Mouse (Mus musculus) thymus, adult 2 months (tissue): ENCODE data around the gene Ergic3. TPM values are rescaled to one million over a fixed set of nuclear protein-coding genes. Genes with fewer than 3 reads are reported as not detected.

Source experiments
- DNase-seq: peaks from one replicate; pipeline ENCODE4 v3.0.0; 2021
- H3K27ac ChIP-seq: fragments of 200-500 bp; 2 replicates; pipeline ENCODE4 v1.5.1; 2012; ENCODE audit warnings: low read length, control low read depth; ENCODE audit not compliant: control insufficient read depth, insufficient read depth
- H3K27me3 ChIP-seq: fragments of 200-500 bp; 2 replicates; pipeline ENCODE4 v1.6.1; 2012; ENCODE audit warnings: mild to moderate bottlenecking, low read length, moderate library complexity, mixed read lengths; ENCODE audit not compliant: control insufficient read depth, insufficient read depth
- H3K36me3 ChIP-seq: fragments of 200-500 bp; 2 replicates; pipeline ENCODE4 v1.6.1; 2012; ENCODE audit warnings: mild to moderate bottlenecking, low read length, moderate library complexity; ENCODE audit not compliant: control insufficient read depth, insufficient read depth
- H3K4me1 ChIP-seq: fragments of 200-500 bp; replicated peaks from 2 replicates; pipeline ENCODE4 v1.6.1; 2012; ENCODE audit warnings: low read length; ENCODE audit not compliant: control insufficient read depth, insufficient read depth
- H3K4me3 ChIP-seq: fragments of 200-500 bp; 2 replicates; pipeline ENCODE4 v1.5.1; 2012; ENCODE audit warnings: mild to moderate bottlenecking, low read length, control low read depth, moderate library complexity; ENCODE audit not compliant: control insufficient read depth, insufficient read depth
- CTCF ChIP-seq: fragments of 200-500 bp; IDR thresholded peaks from 2 replicates; pipeline ENCODE4 v1.5.1; 2012; ENCODE audit warnings: mild to moderate bottlenecking, control low read depth, low read length, moderate library complexity, borderline replicate concordance; ENCODE audit not compliant: control insufficient read depth, poor library complexity, insufficient read depth; ENCODE audit errors: extremely low read depth
- POLR2A ChIP-seq: fragments of 200-500 bp; IDR thresholded peaks from 2 replicates; pipeline ENCODE4 v1.6.1; 2012; ENCODE audit warnings: mild to moderate bottlenecking, low read length, control low read depth, moderate library complexity; ENCODE audit not compliant: control insufficient read depth, poor library complexity, insufficient read depth; ENCODE audit errors: extremely low read depth
- WGBS: fragments of 180-500 bp; shearing (Covaris S2); methylation state at CpG from one replicate; pipeline ENCODE4 v1.1.7; 2018; 5-methylcytosine and 5-hydroxymethylcytosine counted together
- polyA plus RNA-seq: library from polyadenylated mRNA; depleted of rRNA; stranded (reverse); fragments of >200 nt; gene quantifications from 2 replicates; pipeline ENCODE4 v1.2.3, GENCODE M21; 2012

Gene Ergic3
- polyA plus RNA-seq, 1 experiment, result 293 TPM

- peak; percentile 65 for DNase-seq
- 22% methylated on average over 5 of the region's 5 CpGs for WGBS
- Histone ChIP-seq H3K4me1 (peaks cover 41% of the 10 kb centered on the region), H3K36me3 (peaks cover 15% of the 10 kb centered on the region), H3K4me3 (peak overlapping the region; percentile 22), H3K27me3 (no peaks in the 10 kb centered on the region), H3K27ac (peak overlapping the region; percentile 84)
- TF ChIP-seq POLR2A (0 out of 2 replicates have a peak, but pooled peaks have one; percentile 25), CTCF (no peak)
These were observed 28.4 kb upstream of the Ergic3 start for GRCm38 (mm10) chr2:155979328-155979991.

- Histone ChIP-seq H3K36me3 (peaks cover 8% of the 10 kb centered on the region), H3K27ac (peak overlapping the region; percentile 93), H3K4me1 (peaks cover 56% of the 10 kb centered on the region), H3K4me3 (peak overlapping the region; percentile 7), H3K27me3 (no peaks in the 10 kb centered on the region)
- peak; percentile 75 for DNase-seq
- TF ChIP-seq POLR2A (0 out of 2 replicates have a peak, but pooled peaks have one; percentile 34), CTCF (peak; percentile 18; the same call in 1 of the 2 replicates)
- 28% methylated on average over 7 of the region's 7 CpGs for WGBS
These were observed 22.1 kb upstream of the Ergic3 start for GRCm38 (mm10) chr2:155985776-155986175.

DNA sequence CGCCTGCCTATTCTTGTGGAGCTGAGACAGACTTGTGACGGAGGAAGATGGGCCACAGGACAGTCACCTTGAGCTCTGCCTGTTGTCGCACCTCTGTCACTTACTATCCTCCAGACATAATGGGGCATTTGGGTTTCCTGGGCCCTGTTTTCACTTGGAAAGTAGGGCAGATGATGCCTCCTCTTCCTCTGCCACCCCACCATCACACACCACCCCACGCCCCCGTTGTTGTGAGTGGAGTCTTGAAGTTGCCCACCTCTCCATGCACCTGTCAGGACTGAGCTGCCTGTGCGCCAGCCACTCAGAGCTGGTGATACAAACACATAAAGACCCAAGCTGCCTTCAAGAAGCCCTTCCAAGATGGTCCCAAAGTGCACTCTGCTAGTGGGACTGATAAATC, 20.7 kb upstream of the Ergic3 start:
- 62% methylated on average over 6 of the region's 6 CpGs for WGBS
- TF ChIP-seq POLR2A, result no peak
- no peak for TF ChIP-seq CTCF
- peaks cover 53% of the 10 kb centered on the region for H3K4me1 ChIP-seq
- H3K27me3 ChIP-seq, result no peaks in the 10 kb centered on the region
- DNase-seq, result no peak
- peaks cover 18% of the 10 kb centered on the region for H3K36me3 ChIP-seq
- no peak overlapping the region for H3K4me3 ChIP-seq
- peak overlapping the region; percentile 93 for H3K27ac ChIP-seq

- H3K27ac ChIP-seq, result 0 out of 2 replicates have a peak overlapping the region, but pooled peaks have one; percentile 7
- H3K4me3 ChIP-seq, result no peak overlapping the region
- H3K36me3 ChIP-seq, result peaks cover 16% of the 10 kb centered on the region
- no peak for TF ChIP-seq CTCF
- no peak for TF ChIP-seq POLR2A
- H3K27me3 ChIP-seq, result no peaks in the 10 kb centered on the region
- no peak for DNase-seq
- 86% methylated on average over 4 of the region's 4 CpGs for WGBS
- H3K4me1 ChIP-seq, result peaks cover 47% of the 10 kb centered on the region
These were observed 18.8 kb upstream of the Ergic3 start for GRCm38 (mm10) chr2:155989085-155989484.

DNA sequence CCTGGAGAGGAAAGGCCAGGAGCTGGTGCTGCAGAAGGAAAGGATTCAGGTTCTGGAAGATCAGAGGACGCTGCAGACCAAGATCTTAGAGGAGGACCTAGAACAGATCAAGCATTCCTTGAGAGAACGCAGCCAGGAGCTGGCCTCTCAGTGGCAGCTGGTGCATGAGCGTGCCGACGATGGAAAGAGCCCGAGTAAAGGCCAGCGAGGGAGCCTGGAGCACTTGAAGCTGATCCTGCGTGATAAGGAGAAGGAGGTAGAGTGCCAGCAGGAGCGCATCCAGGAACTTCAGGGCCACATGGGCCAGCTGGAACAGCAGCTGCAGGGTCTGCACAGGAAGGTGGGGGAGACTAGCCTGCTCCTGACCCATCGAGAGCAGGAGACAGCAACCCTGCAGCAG, 16.7 kb upstream of the Ergic3 start:
- Histone ChIP-seq H3K4me3 (no peak overlapping the region), H3K4me1 (peaks cover 32% of the 10 kb centered on the region), H3K27ac (no peak overlapping the region), H3K27me3 (no peaks in the 10 kb centered on the region), H3K36me3 (peaks cover 27% of the 10 kb centered on the region)
- no peak for DNase-seq
- 96% methylated on average over 10 of the region's 10 CpGs for WGBS
- TF ChIP-seq CTCF, result no peak
- no peak for TF ChIP-seq POLR2A

DNA sequence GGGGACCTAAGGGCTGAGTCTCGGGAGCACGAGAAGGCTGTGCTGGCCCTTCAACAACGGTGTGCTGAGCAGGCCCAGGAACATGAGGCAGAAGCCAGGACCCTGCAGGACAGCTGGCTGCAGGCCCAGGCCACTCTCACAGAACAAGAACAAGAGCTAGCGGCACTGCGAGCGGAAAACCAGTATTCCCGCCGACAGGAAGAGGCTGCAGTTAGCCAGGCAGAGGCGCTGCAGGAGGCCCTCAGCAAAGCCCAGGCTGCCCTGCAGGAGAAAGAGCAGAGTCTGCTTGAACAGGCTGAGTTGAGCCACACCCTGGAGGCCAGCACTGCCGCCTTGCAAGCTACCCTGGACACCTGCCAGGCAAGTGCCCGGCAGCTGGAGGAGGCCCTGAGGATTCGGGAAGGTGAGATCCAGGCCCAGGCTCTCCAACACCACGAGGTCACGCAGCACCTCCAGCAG, 16.0 kb upstream of the Ergic3 start:
- TF ChIP-seq POLR2A (no peak), CTCF (no peak)
- Histone ChIP-seq H3K27me3 (no peaks in the 10 kb centered on the region), H3K4me1 (peaks cover 25% of the 10 kb centered on the region), H3K36me3 (peaks cover 32% of the 10 kb centered on the region), H3K27ac (no peak overlapping the region), H3K4me3 (no peak overlapping the region)
- 96% methylated on average over 14 of the region's 14 CpGs for WGBS
- no peak for DNase-seq

- no peak for TF ChIP-seq POLR2A
- Histone ChIP-seq H3K27ac (no peak overlapping the region), H3K4me3 (no peak overlapping the region), H3K27me3 (no peaks in the 10 kb centered on the region), H3K36me3 (peaks cover 5% of the 10 kb centered on the region), H3K4me1 (peaks cover 8% of the 10 kb centered on the region)
- DNase-seq, result no peak
- WGBS, result 95% methylated on average over 4 of the region's 4 CpGs
These were observed 2.5 kb upstream of the Ergic3 start for GRCm38 (mm10) chr2:156005393-156005792.
